Mouse (Mus musculus): ENCODE results near the gene Tmem94. TPM values are rescaled to one million over a fixed set of nuclear protein-coding genes. Genes with fewer than 3 reads are reported as not detected.
"Not testable (repeated sequence)": the region's sequence is repeated elsewhere in the genome, so short reads cannot be mapped to it uniquely, and the experiment has no call there.

The Tmem94 gene
- polyA plus RNA-seq, 1 experiment: 42.0 TPM

DNA sequence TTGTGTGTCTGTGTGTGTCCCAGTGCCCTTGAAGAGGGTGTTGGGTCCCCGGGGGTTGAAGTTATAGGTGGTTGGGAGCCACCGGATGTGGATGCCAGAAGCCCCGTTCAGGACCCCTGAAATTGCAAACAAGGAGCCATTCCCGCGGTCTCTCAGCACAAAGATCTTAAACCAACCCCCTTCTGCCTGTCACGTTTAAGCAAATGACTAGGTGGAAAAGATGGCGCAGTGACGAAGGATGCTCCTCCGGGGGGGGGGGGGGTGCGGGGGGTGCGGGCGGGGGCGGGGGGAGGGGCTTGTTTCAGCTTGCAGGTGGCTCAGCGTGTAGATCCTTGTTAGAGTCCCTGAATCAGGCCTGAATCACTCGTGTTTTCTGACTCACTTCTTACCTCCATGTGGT is 17.9 kb upstream of the Tmem94 start:
- WGBS: 5% methylated on average over 10 of the region's 15 CpGs
- Histone ChIP-seq H3K27me3 (ENCODE audit: control insufficient read depth, insufficient read depth, low read length) (no peaks in the 10 kb centered on the region), H3K4me1 (ENCODE audit: control insufficient read depth, insufficient read depth, insufficient read length) (peaks cover 4% of the 10 kb centered on the region; the same call in 1 of the 2 replicates), H3K27ac (ENCODE audit: insufficient read depth, low read length) (no peak overlapping the region), H3K36me3 (ENCODE audit: control insufficient read depth, insufficient read depth, low read length) (no peaks in the 10 kb centered on the region), H3K4me3 (ENCODE audit: extremely low read depth, insufficient read depth, insufficient read length) (no peak overlapping the region)
- no peak for TF ChIP-seq CTCF (IDR thresholded peaks at IDR 0.05; ENCODE audit: extremely low read depth, insufficient read depth, insufficient read length, insufficient replicate concordance)
- TF ChIP-seq POLR2A (IDR thresholded peaks at IDR 0.05; ENCODE audit: low read depth, low read length): no peak
- DNase-seq (ENCODE audit: low read depth in 1 of 2, low spot score in 2 of 2): no peak

DNA sequence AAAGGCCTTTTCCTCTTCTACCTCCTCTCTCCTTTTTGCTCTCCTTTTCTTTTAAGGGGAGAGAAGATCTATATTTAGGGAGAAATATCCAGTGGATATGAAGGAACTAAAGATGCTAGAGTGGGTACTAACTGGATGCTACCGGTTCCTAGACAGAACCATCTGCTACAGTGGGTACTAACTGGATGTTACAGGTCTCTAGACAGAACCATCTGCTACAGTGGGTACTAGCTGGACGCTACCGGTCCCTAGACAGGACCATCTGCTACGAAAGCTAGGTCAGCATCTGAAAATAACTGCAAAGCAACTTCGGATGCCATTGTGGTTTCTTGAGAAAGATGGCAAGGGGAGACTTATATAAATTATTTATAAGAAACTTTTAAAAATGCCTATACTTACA is 15.4 kb upstream of the Tmem94 start:
- Histone ChIP-seq H3K4me1 (ENCODE audit: control insufficient read depth, insufficient read depth, insufficient read length) (peaks cover 4% of the 10 kb centered on the region; the same call in 1 of the 2 replicates), H3K4me3 (ENCODE audit: extremely low read depth, insufficient read depth, insufficient read length) (no peak overlapping the region), H3K36me3 (ENCODE audit: control insufficient read depth, insufficient read depth, low read length) (no peaks in the 10 kb centered on the region), H3K27me3 (ENCODE audit: control insufficient read depth, insufficient read depth, low read length) (no peaks in the 10 kb centered on the region), H3K27ac (ENCODE audit: insufficient read depth, low read length) (no peak overlapping the region)
- TF ChIP-seq CTCF (IDR thresholded peaks at IDR 0.05; ENCODE audit: extremely low read depth, insufficient read depth, insufficient read length, insufficient replicate concordance) (no peak), POLR2A (IDR thresholded peaks at IDR 0.05; ENCODE audit: low read depth, low read length) (no peak)
- 86% methylated on average over 5 of the region's 5 CpGs for whole genome bisulfite sequencing
- DNase-seq (ENCODE audit: low read depth in 1 of 2, low spot score in 2 of 2): no peak

- H3K4me1 ChIP-seq (ENCODE audit: control insufficient read depth, insufficient read depth, insufficient read length): peaks cover 4% of the 10 kb centered on the region; the same call in 1 of the 2 replicates
- no peaks in the 10 kb centered on the region for H3K36me3 ChIP-seq (ENCODE audit: control insufficient read depth, insufficient read depth, low read length)
- no peak overlapping the region for H3K27ac ChIP-seq (ENCODE audit: insufficient read depth, low read length)
- TF ChIP-seq CTCF (IDR thresholded peaks at IDR 0.05; ENCODE audit: extremely low read depth, insufficient read depth, insufficient read length, insufficient replicate concordance) (no peak), POLR2A (IDR thresholded peaks at IDR 0.05; ENCODE audit: low read depth, low read length) (no peak)
- 35% methylated on average over 2 of the region's 2 CpGs for WGBS
- H3K27me3 ChIP-seq (ENCODE audit: control insufficient read depth, insufficient read depth, low read length): no peaks in the 10 kb centered on the region
- H3K4me3 ChIP-seq (ENCODE audit: extremely low read depth, insufficient read depth, insufficient read length): no peak overlapping the region
- no peak for DNase-seq (ENCODE audit: low read depth in 1 of 2, low spot score in 2 of 2)
Observed at GRCm38 (mm10) chr11:115751725-115752124, 13.5 kb upstream of the Tmem94 start.

GRCm38 (mm10) chr11:115752653-115753052 is 12.6 kb upstream of the Tmem94 start:
- Histone ChIP-seq H3K27me3 (ENCODE audit: control insufficient read depth, insufficient read depth, low read length) (no peaks in the 10 kb centered on the region), H3K4me1 (ENCODE audit: control insufficient read depth, insufficient read depth, insufficient read length) (no peaks in the 10 kb centered on the region), H3K4me3 (ENCODE audit: extremely low read depth, insufficient read depth, insufficient read length) (no peak overlapping the region), H3K27ac (ENCODE audit: insufficient read depth, low read length) (no peak overlapping the region), H3K36me3 (ENCODE audit: control insufficient read depth, insufficient read depth, low read length) (no peaks in the 10 kb centered on the region)
- 91% methylated on average over 7 of the region's 7 CpGs for WGBS
- TF ChIP-seq POLR2A (IDR thresholded peaks at IDR 0.05; ENCODE audit: low read depth, low read length): no peak
- no peak for TF ChIP-seq CTCF (IDR thresholded peaks at IDR 0.05; ENCODE audit: extremely low read depth, insufficient read depth, insufficient read length, insufficient replicate concordance)
- DNase-seq (ENCODE audit: low read depth in 1 of 2, low spot score in 2 of 2): no peak

DNA sequence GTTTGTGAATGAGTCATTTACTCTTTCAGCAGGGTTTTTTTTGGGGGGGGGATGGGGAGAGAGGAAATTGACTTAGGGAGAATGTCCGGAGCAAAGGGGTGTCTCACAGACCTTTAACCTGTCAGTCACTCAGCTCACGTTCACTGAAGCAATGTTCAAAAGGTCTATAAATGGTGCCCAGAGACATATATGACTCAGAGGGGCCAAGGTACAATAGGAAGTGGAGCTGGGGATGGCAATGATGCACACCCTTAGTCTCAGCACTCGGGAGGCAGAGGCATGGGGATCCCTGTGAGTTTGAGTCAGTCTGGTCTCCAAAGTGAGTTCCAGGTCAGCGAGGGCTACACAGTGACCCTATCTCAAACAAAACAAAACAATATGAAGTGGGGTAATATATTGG is 11.7 kb upstream of the Tmem94 start:
- Histone ChIP-seq H3K4me1 (ENCODE audit: control insufficient read depth, insufficient read depth, insufficient read length) (no peaks in the 10 kb centered on the region), H3K27me3 (ENCODE audit: control insufficient read depth, insufficient read depth, low read length) (no peaks in the 10 kb centered on the region), H3K4me3 (ENCODE audit: extremely low read depth, insufficient read depth, insufficient read length) (no peak overlapping the region), H3K36me3 (ENCODE audit: control insufficient read depth, insufficient read depth, low read length) (no peaks in the 10 kb centered on the region), H3K27ac (ENCODE audit: insufficient read depth, low read length) (no peak overlapping the region)
- no peak for DNase-seq (ENCODE audit: low read depth in 1 of 2, low spot score in 2 of 2)
- 74% methylated on average over 4 of the region's 4 CpGs for WGBS
- TF ChIP-seq CTCF (IDR thresholded peaks at IDR 0.05; ENCODE audit: extremely low read depth, insufficient read depth, insufficient read length, insufficient replicate concordance) (no peak), POLR2A (IDR thresholded peaks at IDR 0.05; ENCODE audit: low read depth, low read length) (no peak)

- H3K4me3 ChIP-seq (ENCODE audit: extremely low read depth, insufficient read depth, insufficient read length); H3K4me1 ChIP-seq (ENCODE audit: control insufficient read depth, insufficient read depth, insufficient read length); H3K36me3 ChIP-seq (ENCODE audit: control insufficient read depth, insufficient read depth, low read length); H3K27ac ChIP-seq (ENCODE audit: insufficient read depth, low read length); H3K27me3 ChIP-seq (ENCODE audit: control insufficient read depth, insufficient read depth, low read length); DNase-seq (ENCODE audit: low read depth in 1 of 2, low spot score in 2 of 2): not testable (repeated sequence)
- WGBS: 92% methylated on average over 7 of the region's 7 CpGs
Observed at GRCm38 (mm10) chr11:115762176-115762575, 3.1 kb upstream of the Tmem94 start.

- no peaks in the 10 kb centered on the region for H3K36me3 ChIP-seq (ENCODE audit: control insufficient read depth, insufficient read depth, low read length)
- peaks cover 5% of the 10 kb centered on the region; the same call in 1 of the 2 replicates for H3K4me1 ChIP-seq (ENCODE audit: control insufficient read depth, insufficient read depth, insufficient read length)
- 31% methylated on average over 2 of the region's 2 CpGs for WGBS
- TF ChIP-seq POLR2A (IDR thresholded peaks at IDR 0.05; ENCODE audit: low read depth, low read length) (no peak), CTCF (IDR thresholded peaks at IDR 0.05; ENCODE audit: extremely low read depth, insufficient read depth, insufficient read length, insufficient replicate concordance) (no peak)
- no peak overlapping the region for H3K27ac ChIP-seq (ENCODE audit: insufficient read depth, low read length)
- H3K27me3 ChIP-seq (ENCODE audit: control insufficient read depth, insufficient read depth, low read length): no peaks in the 10 kb centered on the region
- no peak for DNase-seq (ENCODE audit: low read depth in 1 of 2, low spot score in 2 of 2)
- no peak overlapping the region; the same call in 1 of the 2 replicates for H3K4me3 ChIP-seq (ENCODE audit: extremely low read depth, insufficient read depth, insufficient read length)
Observed at GRCm38 (mm10) chr11:115764698-115765097, 535 bp upstream of the Tmem94 start.
